Comparison of ENCODE assay signal across 27 mouse cellular contexts in the genomic region with DNA sequence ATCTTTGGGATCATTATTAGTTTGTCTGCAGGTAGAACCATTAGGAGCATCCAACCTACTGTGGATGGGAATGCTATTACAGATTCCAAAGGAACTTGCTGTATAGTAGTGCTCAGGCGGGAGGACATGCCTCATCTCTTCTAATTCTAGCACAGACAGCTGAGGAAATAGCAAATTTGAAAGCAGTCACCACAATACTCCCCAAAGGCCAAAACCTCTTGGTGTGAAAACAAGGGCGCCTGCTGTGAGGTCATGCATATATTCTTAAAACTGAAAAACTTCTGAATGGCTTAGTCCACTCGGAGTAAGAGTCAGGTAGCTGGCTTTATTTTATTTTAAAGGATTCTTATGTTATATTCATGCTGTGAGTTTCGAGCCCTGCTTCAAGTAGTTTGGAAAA. TPM values are rescaled to one million over a fixed set of nuclear protein-coding genes. Genes with fewer than 3 reads are reported as not detected.
DNase-seq lines count a peak whose midpoint lies in the region; ATAC-seq and TF ChIP-seq lines count a peak whose summit lies in the region.
"Had no signal": no experiment of that assay in that cellular context is flagged by ENCODE, and none has a peak within 500 bp of the region (broad histone marks: within the 10 kb centered on the region; RNA-seq: fewer than 3 reads in every experiment).

No protein-coding gene starts in this region.

- no peak overlapping the region for H3K4me2 ChIP-seq in liver, postnatal 0 days (ENCODE audit: low read depth, low read length)
- no peak overlapping the region for H3K4me2 ChIP-seq in forebrain, embryonic 16.5 days (ENCODE audit: low read length)
- H3K4me2 ChIP-seq: embryonic facial prominence, embryonic 13.5 days; forebrain, embryonic 12.5 days; forebrain, embryonic 15.5 days; heart, embryonic 11.5 days; hindbrain, embryonic 13.5 days had no signal

- no peak for TF ChIP-seq CTCF in liver, postnatal 0 days (IDR thresholded peaks at IDR 0.05; ENCODE audit: low read depth)
- no peak for TF ChIP-seq CTCF in bone marrow macrophage, adult 2 months (IDR thresholded peaks at IDR 0.05; ENCODE audit: low read depth, low read length)

- TF ChIP-seq EP300 in liver, postnatal 0 days (IDR thresholded peaks at IDR 0.05; ENCODE audit: low read depth): no peak

- DNase-seq in liver, postnatal 0 days: no peak
- DNase-seq in liver: no peak
- peak; percentile 21 to 41 for DNase-seq in B cell, adult 2 months
- DNase-seq in splenic B cell, adult 2 months (ENCODE audit: low read depth, low spot score): peak; percentile 35
- no peak for DNase-seq in lung, postnatal 4 days
- DNase-seq: adrenal gland, postnatal 10 days; adrenal gland, postnatal 36 days; cerebellum, adult 11 months; cerebellum, adult 2 months; cerebellum, postnatal 10 days; cerebellum, postnatal 36 days; embryo, embryonic 11 days; gastrocnemius, postnatal 10 days; gastrocnemius, postnatal 36 days had no signal

- TF ChIP-seq POLR2A in bone marrow macrophage, adult 2 months (IDR thresholded peaks at IDR 0.05; ENCODE audit: borderline replicate concordance, low read depth, low read length): no peak

- H3K36me3 ChIP-seq in liver, postnatal 0 days (replicated peaks; ENCODE audit: insufficient read depth, low read length): peaks cover 4% of the 10 kb centered on the region; the same call in 1 of the 2 replicates
- peaks cover 20% of the 10 kb centered on the region for H3K36me3 ChIP-seq in splenic B cell, adult 2 months (ENCODE audit: control insufficient read depth, insufficient read depth, low read length, poor library complexity, severe bottlenecking)
- H3K36me3 ChIP-seq in forebrain, embryonic 16.5 days (ENCODE audit: control insufficient read depth, insufficient read depth): no peaks in the 10 kb centered on the region
- H3K36me3 ChIP-seq: embryonic facial prominence, embryonic 10.5 days; embryonic facial prominence, embryonic 13.5 days; forebrain, embryonic 12.5 days; forebrain, embryonic 15.5 days; hindbrain, embryonic 10.5 days; hindbrain, embryonic 13.5 days had no signal

- peaks cover 3% of the 10 kb centered on the region; the same call in 1 of the 2 replicates for H3K4me1 ChIP-seq in liver, postnatal 0 days (ENCODE audit: insufficient read depth)
- peaks cover 38% of the 10 kb centered on the region for H3K4me1 ChIP-seq in bone marrow macrophage, adult 2 months (ENCODE audit: control insufficient read depth, insufficient read depth, low read length)
- H3K4me1 ChIP-seq in forebrain, embryonic 16.5 days (replicated peaks; ENCODE audit: control insufficient read depth, insufficient read depth, low read length): no peaks in the 10 kb centered on the region
- H3K4me1 ChIP-seq: embryonic facial prominence, embryonic 10.5 days; embryonic facial prominence, embryonic 13.5 days; forebrain, embryonic 12.5 days; forebrain, embryonic 15.5 days; hindbrain, embryonic 10.5 days; hindbrain, embryonic 13.5 days had no signal

- no peaks in the 10 kb centered on the region for H3K9me3 ChIP-seq in liver, postnatal 0 days (ENCODE audit: low read length)
- no peaks in the 10 kb centered on the region for H3K9me3 ChIP-seq in forebrain, embryonic 16.5 days (ENCODE audit: control insufficient read depth, low read length)
- H3K9me3 ChIP-seq: embryonic facial prominence, embryonic 10.5 days; embryonic facial prominence, embryonic 13.5 days; forebrain, embryonic 12.5 days; forebrain, embryonic 15.5 days; hindbrain, embryonic 10.5 days; hindbrain, embryonic 13.5 days had no signal

- no peak overlapping the region for H3K9ac ChIP-seq in liver, postnatal 0 days (replicated peaks)
- no peak overlapping the region for H3K9ac ChIP-seq in forebrain, embryonic 16.5 days (replicated peaks; ENCODE audit: low read depth, low read length)
- H3K9ac ChIP-seq: embryonic facial prominence, embryonic 13.5 days; forebrain, embryonic 12.5 days; forebrain, embryonic 15.5 days; hindbrain, embryonic 13.5 days had no signal

- 61% methylated on average over 4 of the region's 4 CpGs for WGBS in liver, postnatal 0 days (ENCODE audit: insufficient replicate concordance)
- 77% methylated on average over 4 of the region's 4 CpGs for WGBS in forebrain, embryonic 16.5 days

- ATAC-seq in liver, postnatal 0 days: no peak
- no peak for ATAC-seq in forebrain, embryonic 16.5 days
- ATAC-seq: activated CD4-positive, CD25-positive, alpha-beta regulatory T cell, adult 4 months; CD4-positive, CD25-positive, alpha-beta regulatory T cell, adult 4 months; forebrain, embryonic 15.5 days; hindbrain, embryonic 16.5 days had no signal

- H3K27me3 ChIP-seq in liver, postnatal 0 days (ENCODE audit: insufficient read depth, low read length): no peaks in the 10 kb centered on the region
- no peaks in the 10 kb centered on the region for H3K27me3 ChIP-seq in splenic B cell, adult 2 months (ENCODE audit: control insufficient read depth, insufficient read depth, low read length, poor library complexity, severe bottlenecking)
- no peaks in the 10 kb centered on the region for H3K27me3 ChIP-seq in forebrain, embryonic 16.5 days (replicated peaks; ENCODE audit: control insufficient read depth, insufficient read depth, low read length)
- H3K27me3 ChIP-seq: embryonic facial prominence, embryonic 13.5 days; forebrain, embryonic 12.5 days; forebrain, embryonic 15.5 days; hindbrain, embryonic 13.5 days had no signal

- H3K27ac ChIP-seq in liver, postnatal 0 days (ENCODE audit: low read depth): 0 out of 2 replicates have a peak overlapping the region, but pooled peaks have one; percentile 13
- H3K27ac ChIP-seq in bone marrow macrophage, adult 2 months (ENCODE audit: insufficient read depth, low read depth, low read length): 0 out of 2 replicates have a peak overlapping the region, but pooled peaks have one; percentile 9
- no peak overlapping the region for H3K27ac ChIP-seq in forebrain, embryonic 16.5 days (ENCODE audit: low read length)
- H3K27ac ChIP-seq: embryonic facial prominence, embryonic 10.5 days; embryonic facial prominence, embryonic 13.5 days; forebrain, embryonic 12.5 days; forebrain, embryonic 15.5 days; hindbrain, embryonic 10.5 days; hindbrain, embryonic 13.5 days had no signal

- no peak overlapping the region for H3K4me3 ChIP-seq in liver, postnatal 0 days (ENCODE audit: low read depth, low read length)
- H3K4me3 ChIP-seq in bone marrow macrophage, adult 2 months (ENCODE audit: insufficient read depth, low read length): no peak overlapping the region
- no peak overlapping the region for H3K4me3 ChIP-seq in forebrain, embryonic 16.5 days (replicated peaks; ENCODE audit: low read length)
- H3K4me3 ChIP-seq: embryonic facial prominence, embryonic 10.5 days; embryonic facial prominence, embryonic 13.5 days; erythroblast, embryonic 14.5 days; forebrain, embryonic 12.5 days; forebrain, embryonic 15.5 days; hindbrain, embryonic 10.5 days; hindbrain, embryonic 13.5 days had no signal

RNA-seq across cellular contexts. Expression of a gene that starts 16.9 kb away (rescaled TPM):
- 0.51 and 0.69 TPM in 2 replicates for polyA plus RNA-seq in liver, postnatal 0 days (2015; fragmentation: Nextera tagmentation; extraction: Ambion mirVana)
- polyA plus RNA-seq in bone marrow macrophage, adult 2 months (2012; ENCODE audit: insufficient read depth, insufficient read length, missing spikeins): 8.3 and 9.0 TPM in 2 replicates
- polyA plus RNA-seq in forebrain, embryonic 16.5 days (2015; fragmentation: Nextera tagmentation; extraction: Ambion mirVana): 0.13 and 0.21 TPM in 2 replicates

Comparison
In these comparisons a context has a peak if more than half of its experiments do, and no peak if none do; other contexts are left out.
1. DNase-seq: peak in B cell, adult 2 months (2 of 2) and splenic B cell, adult 2 months (single experiment); none in liver, postnatal 0 days (single experiment), liver (single experiment) and lung, postnatal 4 days (0 of 2).